Mouse (Mus musculus) B cell, adult 2 months (primary cell): ENCODE measurements around the gene Scn8a.
A peak's percentile ranks its signal among the peaks of the same experiment; 100 is the strongest.

Experiments used
- DNase-seq, 2 experiments: peaks; one replicate each; pipeline ENCODE4 v3.0.0; 2022

The Scn8a gene

GRCm38 (mm10) chr15:101046039-101046526, 176.4 kb downstream of the Scn8a start:
- no peak for DNase-seq

GRCm38 (mm10) chr15:101046527-101047193, 177.0 kb downstream of the Scn8a start:
- DNase-seq, result no peak

GRCm38 (mm10) chr15:101047194-101047555, 177.5 kb downstream of the Scn8a start, which contains the start of gene Gm47841:
Gene Gm47841 (minus strand): TSS chr15:101047397.
- DNase-seq, result no peak

- DNase-seq, result no peak
These were observed 178.8 kb downstream of the Scn8a start for GRCm38 (mm10) chr15:101048338-101048896.

- no peak for DNase-seq
These were observed 182.2 kb downstream of the Scn8a start for GRCm38 (mm10) chr15:101051869-101052268.

GRCm38 (mm10) chr15:101052560-101053501, 183.2 kb downstream of the Scn8a start:
- DNase-seq, result no peak

- DNase-seq, result no peak
These were observed 184.3 kb downstream of the Scn8a start for GRCm38 (mm10) chr15:101053832-101054459.

- DNase-seq, result no peak
These were observed 184.9 kb downstream of the Scn8a start for GRCm38 (mm10) chr15:101054541-101054940.

- peak in 1 of 2 experiments; percentile 14 for DNase-seq
These were observed 186.6 kb downstream of the Scn8a start for GRCm38 (mm10) chr15:101056225-101056624.

- no peak for DNase-seq
These were observed 190.1 kb downstream of the Scn8a start for GRCm38 (mm10) chr15:101059570-101060279.

- DNase-seq, result no peak
These were observed 190.7 kb downstream of the Scn8a start for GRCm38 (mm10) chr15:101060280-101060852.

GRCm38 (mm10) chr15:101065069-101065468, 195.4 kb downstream of the Scn8a start:
- no peak for DNase-seq

- DNase-seq, result no peak
These were observed 196.7 kb downstream of the Scn8a start for GRCm38 (mm10) chr15:101066364-101066847.

GRCm38 (mm10) chr15:101066920-101067696, 197.4 kb downstream of the Scn8a start:
- DNase-seq, result no peak

- DNase-seq, result no peak
These were observed 198.4 kb downstream of the Scn8a start for GRCm38 (mm10) chr15:101068029-101068428.

- DNase-seq, result no peak
These were observed 199.0 kb downstream of the Scn8a start for GRCm38 (mm10) chr15:101068671-101069070.

- no peak for DNase-seq
These were observed 200.1 kb downstream of the Scn8a start for GRCm38 (mm10) chr15:101069641-101070190.

GRCm38 (mm10) chr15:101070762-101071161, 201.1 kb downstream of the Scn8a start:
- no peak for DNase-seq

- DNase-seq, result no peak
These were observed 203.1 kb downstream of the Scn8a start for GRCm38 (mm10) chr15:101072736-101073135.

- DNase-seq, result no peak
These were observed 204.4 kb downstream of the Scn8a start for GRCm38 (mm10) chr15:101074067-101074466.

GRCm38 (mm10) chr15:101075150-101075549, 205.5 kb downstream of the Scn8a start:
- DNase-seq, result no peak
